Mouse (Mus musculus) kidney, embryonic 14.5 days (tissue): ENCODE data around the gene Ccr3. TPM values are rescaled to one million over a fixed set of nuclear protein-coding genes. Genes with fewer than 3 reads are reported as not detected.
"Not testable (repeated sequence)": the region's sequence is repeated elsewhere in the genome, so short reads cannot be mapped to it uniquely, and the experiment has no call there.

Source experiments
- ATAC-seq: fragments of 200-750 bp; cut with Nextera tagmentation; 2 replicates; pipeline ENCODE4 v1.8.0; 2017; ENCODE audit warnings: moderate number of reproducible peaks, mild to moderate bottlenecking, moderate TSS enrichment, moderate library complexity; ENCODE audit not compliant: low FRiP score, low TSS enrichment
- H3K27ac ChIP-seq: fragments of 300-500 bp; sonication (generic); 2 replicates; pipeline ENCODE4 v1.5.1; 2014; ENCODE audit warnings: low read depth, mild to moderate bottlenecking, low read length, moderate library complexity, mixed read lengths
- H3K27me3 ChIP-seq: fragments of 300-500 bp; sonication (generic); 2 replicates; pipeline ENCODE4 v1.6.1; 2014; ENCODE audit warnings: mild to moderate bottlenecking, low read length; ENCODE audit not compliant: control insufficient read depth, insufficient read depth
- H3K36me3 ChIP-seq: fragments of 300-500 bp; sonication (generic); 2 replicates; pipeline ENCODE4 v1.6.1; 2014; ENCODE audit warnings: low read length, mixed read lengths; ENCODE audit not compliant: control insufficient read depth, insufficient read depth
- H3K4me1 ChIP-seq: fragments of 300-500 bp; sonication (generic); 2 replicates; pipeline ENCODE4 v1.6.1; 2014; ENCODE audit warnings: low read length, mixed read lengths; ENCODE audit not compliant: control insufficient read depth, insufficient read depth
- H3K4me2 ChIP-seq: fragments of 300-500 bp; sonication (generic); replicated peaks from 2 replicates; pipeline ENCODE4 v1.6.1; 2014; ENCODE audit warnings: low read depth, mild to moderate bottlenecking, low read length
- H3K4me3 ChIP-seq: fragments of 300-500 bp; sonication (generic); 2 replicates; pipeline ENCODE4 v1.5.1; 2014; ENCODE audit warnings: mild to moderate bottlenecking, low read length
- H3K9ac ChIP-seq: fragments of 300-500 bp; sonication (generic); 2 replicates; pipeline ENCODE4 v1.6.1; 2014; ENCODE audit warnings: low read depth, mild to moderate bottlenecking, low read length, moderate library complexity
- H3K9me3 ChIP-seq: fragments of 300-500 bp; sonication (generic); 2 replicates; pipeline ENCODE4 v1.6.1; 2016; ENCODE audit warnings: low read length; ENCODE audit not compliant: control insufficient read depth
- whole genome bisulfite sequencing: fragments of 180-500 bp; shearing (Covaris S2); extraction: QIAGEN DNeasy Blood & Tissue Kit; methylation state at CpG from one replicate; pipeline ENCODE4 v1.1.7; 2014; 5-methylcytosine and 5-hydroxymethylcytosine counted together
- polyA plus RNA-seq: library from polyadenylated mRNA; unstranded; fragments of >200 nt; fragmentation: Nextera tagmentation; extraction: Ambion mirVana; gene quantifications from 2 replicates; pipeline ENCODE4 v1.2.1, GENCODE M21; 2014

Gene Ccr3
- polyA plus RNA-seq, 1 experiment from 2014 or later, result not detected

DNA sequence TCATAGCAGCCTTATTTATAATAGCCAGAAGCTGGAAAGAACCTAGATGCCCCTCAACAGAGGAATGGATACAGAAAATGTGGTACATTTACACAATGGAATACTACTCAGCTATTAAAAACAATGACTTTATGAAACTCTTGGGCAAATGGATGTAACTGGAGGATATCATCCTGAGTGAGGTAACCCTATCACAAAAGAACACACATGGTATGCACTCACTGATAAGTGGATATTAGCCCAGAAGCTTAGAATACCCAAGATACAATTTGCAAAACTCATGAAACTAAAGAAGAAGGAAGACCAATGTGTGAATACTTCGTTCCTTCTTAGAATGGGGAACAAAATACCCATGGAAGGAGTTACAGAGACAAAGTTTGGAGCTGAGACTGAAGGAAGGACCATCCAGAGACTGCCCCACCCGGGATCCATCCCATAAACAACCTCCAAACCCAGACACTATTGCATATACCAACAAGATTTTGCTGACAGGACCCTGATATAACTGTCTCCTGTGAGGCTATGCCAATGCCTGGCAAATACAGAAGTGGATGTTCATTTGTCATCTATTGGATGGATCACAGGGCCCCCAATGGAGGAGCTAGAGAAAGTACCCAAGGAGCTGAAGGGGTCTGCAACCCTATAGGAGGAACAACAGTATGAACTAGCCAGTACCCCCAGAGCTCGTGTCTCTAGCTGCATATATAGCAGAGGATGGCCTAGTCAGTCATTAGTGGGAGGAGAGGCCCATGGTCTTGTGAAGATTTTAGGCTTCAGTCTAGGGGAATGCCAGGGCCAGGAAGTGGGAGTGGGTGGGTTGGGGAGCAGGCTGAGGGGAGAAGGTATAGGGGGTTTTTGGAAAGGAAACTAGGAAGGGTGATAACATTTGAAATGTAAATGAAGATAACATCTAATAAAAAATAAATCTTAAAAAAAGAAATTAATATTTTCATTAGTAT lies 40.0 kb downstream of the Ccr3 start:
- not testable (repeated sequence) for H3K27me3 ChIP-seq, H3K4me1 ChIP-seq, H3K4me3 ChIP-seq, H3K36me3 ChIP-seq, H3K9ac ChIP-seq, H3K4me2 ChIP-seq, H3K27ac ChIP-seq, H3K9me3 ChIP-seq, ATAC-seq
- 64% methylated on average over 3 of the region's 3 CpGs for WGBS

DNA sequence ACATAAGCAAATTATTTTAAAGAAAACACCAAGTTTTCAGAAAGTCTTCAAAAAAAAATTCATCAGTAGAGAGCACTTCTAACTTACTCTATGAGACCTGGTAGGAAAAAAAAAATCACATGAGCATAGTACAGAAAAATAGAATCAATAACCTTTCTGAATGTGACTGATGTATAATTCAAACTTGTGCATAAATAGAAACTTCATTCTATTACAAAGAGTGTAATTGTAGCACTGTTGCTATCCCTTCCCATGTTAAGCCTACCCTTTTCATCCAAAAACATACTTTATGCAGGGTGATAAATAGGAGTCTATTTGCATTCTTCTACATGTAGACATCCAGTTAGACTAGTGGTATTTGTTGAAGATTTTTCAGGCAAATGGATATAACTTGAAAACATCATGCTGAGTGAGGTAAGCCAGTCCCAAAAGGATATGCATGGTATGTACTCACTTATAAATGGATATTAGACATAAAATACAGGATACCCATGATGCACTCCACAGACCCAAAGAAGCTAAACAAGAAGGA lies 44.9 kb downstream of the Ccr3 start:
- no peak overlapping the region for H3K9ac ChIP-seq
- H3K36me3 ChIP-seq, result no peaks in the 10 kb centered on the region
- H3K4me3 ChIP-seq, result no peak overlapping the region
- ATAC-seq, result no peak
- H3K4me1 ChIP-seq, result no peaks in the 10 kb centered on the region
- no peak overlapping the region for H3K27ac ChIP-seq
- no peaks in the 10 kb centered on the region for H3K27me3 ChIP-seq
- no peaks in the 10 kb centered on the region for H3K9me3 ChIP-seq
- H3K4me2 ChIP-seq, result no peak overlapping the region

DNA sequence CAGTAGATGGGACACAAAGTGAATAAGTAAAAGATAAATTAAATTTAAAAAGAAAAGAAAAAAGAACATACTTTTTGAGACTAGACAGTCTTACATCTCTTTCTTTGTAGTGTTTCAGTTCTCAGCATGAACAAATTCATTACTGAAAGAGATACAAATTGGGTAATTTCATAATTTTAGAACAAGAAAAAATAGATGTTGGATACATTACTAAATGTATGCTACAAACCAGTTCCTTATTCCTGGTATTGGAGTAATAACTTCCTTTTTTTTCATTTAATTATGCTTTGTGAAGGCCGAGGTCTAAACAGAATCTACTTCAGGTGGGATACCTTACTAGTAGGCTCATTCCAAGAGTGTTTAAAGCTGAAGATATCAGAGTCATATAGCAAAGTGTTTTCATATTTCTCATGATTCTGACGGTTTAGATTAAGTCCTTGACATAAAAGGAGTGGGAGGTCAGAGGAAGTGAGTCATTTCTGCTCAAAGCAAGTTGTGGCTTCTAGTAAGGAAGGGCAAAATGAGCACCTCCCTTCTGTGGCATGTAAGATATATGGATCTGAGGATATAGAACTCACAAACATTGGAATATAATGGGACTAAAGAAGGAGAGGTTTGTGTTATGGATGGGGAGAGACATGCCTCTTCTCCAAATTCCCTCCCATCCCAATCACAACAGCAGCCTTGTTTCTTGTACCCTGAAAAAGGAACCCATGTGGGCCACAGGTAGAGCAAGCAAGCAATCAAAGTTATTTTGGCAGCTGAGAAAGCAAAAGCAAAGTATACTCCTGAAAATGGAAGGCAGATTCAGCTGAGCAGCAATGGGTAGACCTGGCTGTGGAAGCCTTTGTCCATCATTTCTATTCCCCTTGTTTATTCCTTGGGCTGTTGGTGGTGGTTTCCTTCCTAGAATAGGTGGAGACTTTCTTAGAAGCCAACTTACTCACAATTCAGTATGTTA lies 46.6 kb downstream of the Ccr3 start:
- no peaks in the 10 kb centered on the region for H3K36me3 ChIP-seq
- H3K9me3 ChIP-seq, result no peaks in the 10 kb centered on the region
- no peaks in the 10 kb centered on the region for H3K27me3 ChIP-seq
- no peak overlapping the region for H3K9ac ChIP-seq
- H3K27ac ChIP-seq, result no peak overlapping the region
- no peaks in the 10 kb centered on the region for H3K4me1 ChIP-seq
- no peak overlapping the region for H3K4me3 ChIP-seq
- H3K4me2 ChIP-seq, result no peak overlapping the region
- WGBS, result 56% methylated on average over 2 of the region's 2 CpGs
- ATAC-seq, result no peak

DNA sequence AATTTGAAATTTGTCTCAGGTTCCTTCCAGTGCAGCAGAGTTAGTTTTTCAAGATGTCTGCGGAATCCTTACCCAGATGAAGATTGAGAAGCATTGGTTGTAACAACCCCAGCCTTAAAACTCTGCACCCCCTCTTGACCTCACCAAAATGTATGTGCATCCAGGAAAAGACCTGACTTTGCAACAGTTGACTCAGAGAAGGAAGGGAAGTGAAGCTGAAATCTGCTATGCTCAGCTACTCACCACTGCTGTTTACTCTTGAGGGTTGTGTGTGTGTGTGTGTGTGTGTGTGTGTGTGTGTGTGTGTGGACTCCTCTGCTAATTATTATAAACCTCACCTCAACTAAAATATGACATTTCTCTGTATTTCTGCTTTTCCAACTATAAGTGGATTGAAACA lies 49.7 kb downstream of the Ccr3 start:
- H3K9ac ChIP-seq, result no peak overlapping the region
- no peaks in the 10 kb centered on the region for H3K36me3 ChIP-seq
- 90% methylated on average over 1 of the region's 1 CpGs for WGBS
- no peak for ATAC-seq
- no peak overlapping the region for H3K27ac ChIP-seq
- no peaks in the 10 kb centered on the region for H3K4me1 ChIP-seq
- H3K4me3 ChIP-seq, result no peak overlapping the region
- H3K27me3 ChIP-seq, result no peaks in the 10 kb centered on the region
- H3K9me3 ChIP-seq, result no peaks in the 10 kb centered on the region
- H3K4me2 ChIP-seq, result no peak overlapping the region

DNA sequence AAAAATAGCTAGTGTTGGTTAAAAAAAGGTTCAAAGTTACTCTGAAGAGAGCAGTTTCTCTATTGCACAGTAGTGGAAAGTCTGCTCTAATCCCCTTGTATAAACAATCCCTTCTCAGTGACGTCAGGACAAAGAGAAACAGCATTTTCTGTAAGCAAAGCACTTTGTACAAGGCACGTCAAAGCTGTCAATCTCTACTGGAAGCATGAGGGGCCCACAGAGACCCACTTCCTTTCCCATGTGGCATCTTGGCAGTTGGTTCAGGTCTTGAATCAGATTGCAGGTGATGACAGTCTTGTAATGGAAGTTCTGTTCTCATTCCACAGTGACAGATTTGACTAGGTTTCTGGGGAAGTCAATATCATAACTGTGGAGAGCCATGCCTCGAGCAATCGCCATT lies 58.0 kb downstream of the Ccr3 start:
- H3K9ac ChIP-seq, result no peak overlapping the region

DNA sequence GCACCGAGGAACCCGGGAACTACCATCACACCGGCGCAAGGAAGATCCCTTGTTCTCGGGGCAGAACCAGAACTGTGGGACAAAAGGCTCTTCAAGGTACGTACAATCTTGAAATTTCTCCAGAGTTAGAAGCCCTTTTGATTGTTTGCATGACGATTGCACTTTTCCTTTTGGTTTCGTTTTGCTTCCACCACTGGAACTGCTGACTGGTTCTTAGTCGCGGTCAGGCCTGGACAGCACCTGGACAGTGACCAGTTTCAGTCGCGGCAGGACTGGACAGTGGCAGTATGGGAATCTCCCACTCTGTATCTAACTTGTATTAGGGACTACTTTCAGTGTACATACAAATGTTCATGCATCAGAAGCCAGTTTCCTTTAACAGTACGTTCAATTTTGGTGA lies 58.7 kb downstream of the Ccr3 start:
- not testable (repeated sequence) for H3K27me3 ChIP-seq, H3K27ac ChIP-seq, H3K4me2 ChIP-seq, H3K9me3 ChIP-seq, H3K4me1 ChIP-seq, H3K36me3 ChIP-seq, H3K4me3 ChIP-seq, ATAC-seq, H3K9ac ChIP-seq
- 94% methylated on average over 12 of the region's 13 CpGs for WGBS

More for the DNA sequence above, 58.0 kb downstream of the Ccr3 start:
- Histone ChIP-seq H3K9me3 (no peaks in the 10 kb centered on the region), H3K4me1 (no peaks in the 10 kb centered on the region), H3K27ac (no peak overlapping the region), H3K4me3 (no peak overlapping the region), H3K4me2 (no peak overlapping the region), H3K27me3 (no peaks in the 10 kb centered on the region), H3K36me3 (no peaks in the 10 kb centered on the region)
- 68% methylated on average over 4 of the region's 4 CpGs for WGBS
- no peak for ATAC-seq

Other genes with a start within 250 kb of the Ccr3 start
- gene Cxcr6, start 215.5 kb upstream of the Ccr3 start, polyA plus RNA-seq, result 0.17 and 0.22 TPM in 2 replicates
- gene Fyco1, start 170.1 kb upstream of the Ccr3 start, polyA plus RNA-seq, result 10.6 and 13.2 TPM in 2 replicates
- not detected in 2 replicates for gene Xcr1, start 159.9 kb upstream of the Ccr3 start, polyA plus RNA-seq
- gene Ccr1, start 53.3 kb upstream of the Ccr3 start, polyA plus RNA-seq, result 1.8 and 2.9 TPM in 2 replicates
- not detected in 2 replicates for gene Ccr1l1, start 43.6 kb upstream of the Ccr3 start, polyA plus RNA-seq
- 1.6 and 1.9 TPM in 2 replicates for gene Ccr2, start 80.0 kb downstream of the Ccr3 start, polyA plus RNA-seq
- 0.33 and 0.60 TPM in 2 replicates for gene Ccr5, start 99.6 kb downstream of the Ccr3 start, polyA plus RNA-seq